Mouse (Mus musculus) adipose tissue, adult 10 weeks (tissue): ENCODE measurements around the gene Olfr115. TPM values are rescaled to one million over a fixed set of nuclear protein-coding genes. Genes with fewer than 3 reads are reported as not detected.

Source experiments
- polyA plus RNA-seq: library from polyadenylated mRNA; stranded (reverse); fragments of 350-450 nt; fragmentation: Illumina TruSeq; extraction: RNeasy Lipid Tissue Mini Kit (QIAGEN cat#74804); gene quantifications from one replicate; pipeline ENCODE4 v1.2.3, GENCODE M21; 2014; ENCODE audit warnings: low read depth, low replicate concordance

Gene Olfr115
- not detected for polyA plus RNA-seq

GRCm38 (mm10) chr17:37627009-37627408 is at the start of gene Olfr115, which contains the start of gene Olfr116:
Olfr115 (minus strand) TSS chr17:37627109.
Olfr116 (minus strand) TSS chr17:37627199.

GRCm38 (mm10) chr17:37666688-37667087 is 39.8 kb upstream of the Olfr115 start, which contains the start of gene Olfr118:
Olfr118 (plus strand) TSS chr17:37666988.

GRCm38 (mm10) chr17:37663682-37664081 is 36.8 kb upstream of the Olfr115 start, which contains the start of gene Olfr117:
Olfr117 (minus strand) TSS chr17:37663782.

GRCm38 (mm10) chr17:37592643-37593042 is 34.3 kb downstream of the Olfr115 start, which contains the start of gene Olfr114:
Olfr114 (minus strand) TSS chr17:37592743.

GRCm38 (mm10) chr17:37577563-37577962 is 49.3 kb downstream of the Olfr115 start, which contains the start of gene Olfr113:
Olfr113 (minus strand) TSS chr17:37577663.

GRCm38 (mm10) chr17:37569351-37569750 is 57.6 kb downstream of the Olfr115 start, which contains the start of gene Olfr112:
Olfr112 (minus strand) TSS chr17:37569451.

Other genes with a start within 250 kb of the Olfr115 start
- gene Olfr105-ps, start 248.1 kb downstream of the Olfr115 start, polyA plus RNA-seq, result not detected
- gene Olfr106-ps, start 236.7 kb downstream of the Olfr115 start, polyA plus RNA-seq, result not detected
- not detected for gene Olfr107, start 227.9 kb downstream of the Olfr115 start, polyA plus RNA-seq
- not detected for gene Olfr108, start 181.6 kb downstream of the Olfr115 start, polyA plus RNA-seq
- gene Olfr109, start 168.2 kb downstream of the Olfr115 start, polyA plus RNA-seq, result not detected
- gene H2-M2, start 143.6 kb downstream of the Olfr115 start, polyA plus RNA-seq, result not detected
- gene Olfr110, start 134.6 kb downstream of the Olfr115 start, polyA plus RNA-seq, result not detected
- gene Olfr111, start 119.1 kb downstream of the Olfr115 start, polyA plus RNA-seq, result not detected
- gene Olfr112, start 57.7 kb downstream of the Olfr115 start, polyA plus RNA-seq, result 0.78 TPM
- gene Olfr113, start 49.4 kb downstream of the Olfr115 start, polyA plus RNA-seq, result not detected
- not detected for gene Olfr114, start 34.4 kb downstream of the Olfr115 start, polyA plus RNA-seq
- gene Olfr116, start 90 bp upstream of the Olfr115 start, polyA plus RNA-seq, result not detected
- gene Olfr117, start 36.7 kb upstream of the Olfr115 start, polyA plus RNA-seq, result not detected
- gene Olfr118, start 39.9 kb upstream of the Olfr115 start, polyA plus RNA-seq, result not detected
- not detected for gene Olfr119, start 69.5 kb upstream of the Olfr115 start, polyA plus RNA-seq
- gene Olfr120, start 94.7 kb upstream of the Olfr115 start, polyA plus RNA-seq, result not detected
- gene Olfr121, start 121.7 kb upstream of the Olfr115 start, polyA plus RNA-seq, result not detected
- not detected for gene Olfr122, start 141.5 kb upstream of the Olfr115 start, polyA plus RNA-seq
- gene Olfr123, start 166.4 kb upstream of the Olfr115 start, polyA plus RNA-seq, result not detected
- not detected for gene Olfr124, start 172.8 kb upstream of the Olfr115 start, polyA plus RNA-seq
- gene Olfr125, start 205.8 kb upstream of the Olfr115 start, polyA plus RNA-seq, result not detected
- gene Olfr126, start 220.4 kb upstream of the Olfr115 start, polyA plus RNA-seq, result not detected